Mouse (Mus musculus): ENCODE data around the gene Poldip3. TPM values are rescaled to one million over a fixed set of nuclear protein-coding genes. Genes with fewer than 3 reads are reported as not detected.
"Not testable (repeated sequence)": the region's sequence is repeated elsewhere in the genome, so short reads cannot be mapped to it uniquely, and the experiment has no call there.

Gene Poldip3
- polyA plus RNA-seq, 1 experiment = 42.3 TPM

DNA sequence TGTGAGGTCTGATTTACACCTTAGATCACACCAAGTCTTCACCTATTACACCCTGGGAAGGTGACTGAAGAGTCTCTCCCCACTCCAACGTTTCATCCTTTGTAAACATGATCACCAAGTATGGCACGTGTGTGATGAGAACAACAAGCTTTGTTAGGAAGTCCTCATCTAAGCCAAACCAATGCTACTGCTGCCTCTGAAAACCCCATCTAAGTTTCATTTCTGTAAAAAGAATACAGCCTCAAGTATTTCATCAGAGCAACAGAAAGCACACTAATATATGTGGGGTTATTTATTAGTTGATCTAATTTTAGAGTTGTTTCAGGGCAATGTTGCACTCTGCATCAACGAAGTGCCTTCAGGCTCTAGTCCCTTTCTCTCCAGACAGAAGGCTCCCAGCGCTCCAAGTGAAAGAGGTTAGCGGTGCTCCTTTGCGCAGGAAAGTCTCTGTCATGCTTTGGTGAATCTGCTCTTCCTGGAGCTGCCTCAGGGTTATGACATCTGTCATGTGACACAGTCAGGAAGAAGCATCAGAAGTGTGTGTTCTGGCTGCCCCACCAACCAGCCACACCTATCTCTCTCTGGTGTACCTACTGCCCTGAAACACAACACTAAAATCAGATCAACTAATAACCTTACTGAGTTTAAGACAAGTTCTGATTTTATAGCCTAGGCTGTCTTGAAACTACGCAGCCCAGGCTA lies 19.5 kb downstream of the Poldip3 start:
- Histone ChIP-seq H3K27ac (ENCODE audit: control insufficient read depth, insufficient read depth, low read depth, low read length, poor library complexity) (no peak overlapping the region), H3K4me1 (ENCODE audit: control insufficient read depth, insufficient read depth, low read length) (no peaks in the 10 kb centered on the region), H3K4me3 (replicated peaks; ENCODE audit: control insufficient read depth, low read depth, low read length) (no peak overlapping the region)
- WGBS = 83% methylated on average over 7 of the region's 7 CpGs
- TF ChIP-seq CTCF (IDR thresholded peaks at IDR 0.05; ENCODE audit: control insufficient read depth, insufficient read depth, low read length) (no peak), POLR2A (IDR thresholded peaks at IDR 0.05; ENCODE audit: borderline replicate concordance, control insufficient read depth, low read depth, low read length) (no peak)

DNA sequence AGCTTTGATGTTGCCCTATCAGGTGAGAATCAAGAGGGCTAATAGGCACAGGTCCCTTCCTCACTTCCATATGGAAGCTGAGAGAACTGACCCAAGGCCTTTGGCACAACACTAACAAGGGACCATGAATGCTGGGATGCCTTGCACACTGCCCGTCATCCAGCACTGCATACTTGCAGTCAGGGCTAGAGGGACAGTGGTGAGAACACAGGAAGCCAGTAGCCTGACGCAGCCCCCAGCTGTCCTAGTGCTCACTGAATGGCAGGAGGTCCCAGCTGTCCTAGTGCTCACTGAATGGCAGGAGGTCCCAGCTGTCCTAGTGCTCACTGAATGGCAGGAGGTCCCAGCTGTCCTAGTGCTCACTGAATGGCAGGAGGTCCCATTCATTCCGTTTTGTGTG lies 22.1 kb downstream of the Poldip3 start:
- H3K27ac ChIP-seq (ENCODE audit: control insufficient read depth, insufficient read depth, low read depth, low read length, poor library complexity); H3K4me3 ChIP-seq (replicated peaks; ENCODE audit: control insufficient read depth, low read depth, low read length); H3K4me1 ChIP-seq (ENCODE audit: control insufficient read depth, insufficient read depth, low read length): not testable (repeated sequence)
- 93% methylated on average over 3 of the region's 3 CpGs for WGBS

DNA sequence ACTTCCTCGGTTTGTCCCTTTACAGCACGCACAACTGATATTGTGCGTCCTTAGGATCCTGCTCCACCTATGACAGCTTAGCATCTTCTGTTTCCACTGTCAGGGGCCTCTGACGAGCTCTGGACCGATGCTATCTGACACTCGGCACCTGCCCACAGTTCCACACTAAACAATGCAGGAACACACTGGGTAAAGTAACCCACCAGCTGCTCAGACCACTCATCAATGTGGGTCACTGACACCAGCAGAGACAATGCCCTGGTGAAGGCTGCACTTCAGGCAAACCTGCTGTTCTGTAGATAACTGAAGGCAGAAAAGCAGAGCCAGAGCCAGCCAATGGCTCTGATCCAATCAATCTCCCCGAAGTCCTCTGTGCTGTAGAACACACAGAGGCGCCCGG lies 22.6 kb downstream of the Poldip3 start:
- 88% methylated on average over 9 of the region's 9 CpGs for WGBS
- Histone ChIP-seq H3K4me1 (ENCODE audit: control insufficient read depth, insufficient read depth, low read length) (no peaks in the 10 kb centered on the region), H3K27ac (ENCODE audit: control insufficient read depth, insufficient read depth, low read depth, low read length, poor library complexity) (no peak overlapping the region), H3K4me3 (replicated peaks; ENCODE audit: control insufficient read depth, low read depth, low read length) (no peak overlapping the region)
- TF ChIP-seq CTCF (IDR thresholded peaks at IDR 0.05; ENCODE audit: control insufficient read depth, insufficient read depth, low read length) = no peak
- no peak for TF ChIP-seq POLR2A (IDR thresholded peaks at IDR 0.05; ENCODE audit: borderline replicate concordance, control insufficient read depth, low read depth, low read length)

DNA sequence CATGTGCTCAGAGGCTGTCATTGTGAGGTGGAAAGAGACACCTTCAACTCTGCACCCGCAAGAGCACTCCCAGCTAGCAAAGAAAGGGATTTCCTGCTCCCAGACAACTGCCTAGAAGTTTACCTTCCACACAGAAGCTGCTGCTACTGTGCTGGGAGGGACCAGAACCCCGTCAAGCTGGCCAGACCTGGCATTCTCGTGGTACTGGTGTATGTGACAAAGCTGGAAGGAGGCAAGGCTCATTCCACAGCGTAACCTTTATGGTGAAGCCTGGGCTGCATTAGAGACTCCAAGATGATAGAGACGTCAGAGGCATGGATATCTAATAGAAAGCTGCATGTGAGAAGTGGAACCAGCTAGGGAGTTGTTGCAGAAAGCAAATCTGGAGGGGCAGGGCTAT lies 24.6 kb downstream of the Poldip3 start:
- WGBS = 79% methylated on average over 5 of the region's 5 CpGs
- TF ChIP-seq POLR2A (IDR thresholded peaks at IDR 0.05; ENCODE audit: borderline replicate concordance, control insufficient read depth, low read depth, low read length) (no peak), CTCF (IDR thresholded peaks at IDR 0.05; ENCODE audit: control insufficient read depth, insufficient read depth, low read length) (no peak)

DNA sequence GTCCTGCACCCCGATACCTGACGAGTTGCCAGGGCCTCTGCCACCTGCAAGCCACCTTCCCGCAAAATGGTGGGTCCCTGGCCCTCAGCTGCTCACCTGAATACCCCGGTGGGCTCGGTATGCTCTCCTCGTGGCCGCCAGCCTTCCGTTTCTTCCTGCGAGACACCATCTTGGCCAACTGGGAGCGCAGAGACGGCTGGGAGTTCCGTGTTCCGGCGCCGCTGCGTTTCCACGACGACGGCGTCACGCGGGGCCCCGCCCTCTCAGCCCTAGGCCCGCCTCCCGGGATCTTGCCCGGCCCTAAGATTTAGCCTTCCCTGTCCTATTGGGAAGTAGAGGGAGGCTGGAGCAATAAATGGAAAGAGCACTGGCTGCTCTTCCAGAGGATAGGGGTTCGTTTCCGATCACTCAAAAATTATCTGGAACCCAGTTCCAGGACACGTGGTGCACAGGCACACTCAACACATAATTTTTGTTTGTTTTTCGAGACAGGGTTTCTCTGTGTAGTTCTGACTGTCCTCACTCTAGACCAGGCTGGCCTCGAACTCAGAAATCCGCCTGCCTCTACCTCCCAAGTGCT lies 26.5 kb downstream of the Poldip3 start, which contains the start of gene Rrp7a:
Gene Rrp7a (minus strand): TSS at position 236 of the 580 bp plus-strand sequence.
- TF ChIP-seq POLR2A (IDR thresholded peaks at IDR 0.05; ENCODE audit: borderline replicate concordance, control insufficient read depth, low read depth, low read length) = peak; percentile 52; the same call in 1 of the 2 replicates
- no peak for TF ChIP-seq CTCF (IDR thresholded peaks at IDR 0.05; ENCODE audit: control insufficient read depth, insufficient read depth, low read length)
- 2% methylated on average over 32 of the region's 32 CpGs for WGBS

More for the DNA sequence above, 24.6 kb downstream of the Poldip3 start:
- Histone ChIP-seq H3K4me3 (replicated peaks; ENCODE audit: control insufficient read depth, low read depth, low read length) (no peak overlapping the region), H3K4me1 (ENCODE audit: control insufficient read depth, insufficient read depth, low read length) (no peaks in the 10 kb centered on the region; the same call in 1 of the 2 replicates), H3K27ac (ENCODE audit: control insufficient read depth, insufficient read depth, low read depth, low read length, poor library complexity) (no peak overlapping the region; the same call in 1 of the 2 replicates)

GRCm38 (mm10) chr15:83121709-83122565 lies 27.2 kb downstream of the Poldip3 start:
- TF ChIP-seq CTCF (IDR thresholded peaks at IDR 0.05; ENCODE audit: control insufficient read depth, insufficient read depth, low read length) = no peak
- TF ChIP-seq POLR2A (IDR thresholded peaks at IDR 0.05; ENCODE audit: borderline replicate concordance, control insufficient read depth, low read depth, low read length) = no peak
- WGBS = 4% methylated on average over 43 of the region's 43 CpGs
- Histone ChIP-seq H3K4me3 (replicated peaks; ENCODE audit: control insufficient read depth, low read depth, low read length) (peak overlapping the region; percentile 82), H3K4me1 (ENCODE audit: control insufficient read depth, insufficient read depth, low read length) (no peaks in the 10 kb centered on the region; the same call in 1 of the 2 replicates), H3K27ac (ENCODE audit: control insufficient read depth, insufficient read depth, low read depth, low read length, poor library complexity) (peak overlapping the region; percentile 63)

More for the DNA sequence above, 26.5 kb downstream of the Poldip3 start, which contains the start of gene Rrp7a:
- Histone ChIP-seq H3K4me3 (replicated peaks; ENCODE audit: control insufficient read depth, low read depth, low read length) (peak within 1 kb of the TSS; percentile 82), H3K4me1 (ENCODE audit: control insufficient read depth, insufficient read depth, low read length) (no peaks in the 10 kb centered on the region; the same call in 1 of the 2 replicates), H3K27ac (ENCODE audit: control insufficient read depth, insufficient read depth, low read depth, low read length, poor library complexity) (peak within 1 kb of the TSS; percentile 63)

DNA sequence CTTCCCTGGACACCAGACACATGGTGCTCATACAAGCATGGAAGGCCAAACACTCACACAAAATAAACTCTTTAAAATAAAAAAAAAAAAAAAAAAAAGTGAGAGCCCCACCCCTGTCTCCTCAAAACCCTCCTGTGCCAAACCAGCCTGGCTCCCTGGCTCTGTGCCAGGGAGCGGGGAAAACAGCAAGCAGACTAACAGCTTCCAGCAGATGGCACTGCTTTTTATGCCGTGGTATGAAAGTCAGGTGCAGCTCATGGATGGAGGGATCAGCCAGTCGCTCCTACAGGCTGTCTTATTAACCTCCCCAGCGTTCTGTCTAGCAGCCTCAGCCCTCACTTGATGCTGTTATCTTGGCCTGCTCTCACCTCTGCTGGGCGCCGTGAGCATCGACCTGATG lies 30.8 kb downstream of the Poldip3 start:
- no peak overlapping the region for H3K27ac ChIP-seq (ENCODE audit: control insufficient read depth, insufficient read depth, low read depth, low read length, poor library complexity)
- H3K4me3 ChIP-seq (replicated peaks; ENCODE audit: control insufficient read depth, low read depth, low read length) = no peak overlapping the region
- no peaks in the 10 kb centered on the region; the same call in 1 of the 2 replicates for H3K4me1 ChIP-seq (ENCODE audit: control insufficient read depth, insufficient read depth, low read length)
- WGBS = 55% methylated on average over 7 of the region's 7 CpGs
- no peak for TF ChIP-seq POLR2A (IDR thresholded peaks at IDR 0.05; ENCODE audit: borderline replicate concordance, control insufficient read depth, low read depth, low read length)
- no peak for TF ChIP-seq CTCF (IDR thresholded peaks at IDR 0.05; ENCODE audit: control insufficient read depth, insufficient read depth, low read length)

GRCm38 (mm10) chr15:83115071-83115470 lies 34.1 kb downstream of the Poldip3 start:
- H3K4me1 ChIP-seq (ENCODE audit: control insufficient read depth, insufficient read depth, low read length) = no peaks in the 10 kb centered on the region
- no peak overlapping the region for H3K4me3 ChIP-seq (replicated peaks; ENCODE audit: control insufficient read depth, low read depth, low read length)
- TF ChIP-seq POLR2A (IDR thresholded peaks at IDR 0.05; ENCODE audit: borderline replicate concordance, control insufficient read depth, low read depth, low read length) (no peak), CTCF (IDR thresholded peaks at IDR 0.05; ENCODE audit: control insufficient read depth, insufficient read depth, low read length) (no peak)
- H3K27ac ChIP-seq (ENCODE audit: control insufficient read depth, insufficient read depth, low read depth, low read length, poor library complexity) = no peak overlapping the region
- 90% methylated on average over 6 of the region's 6 CpGs for WGBS
